In the genomic region with DNA sequence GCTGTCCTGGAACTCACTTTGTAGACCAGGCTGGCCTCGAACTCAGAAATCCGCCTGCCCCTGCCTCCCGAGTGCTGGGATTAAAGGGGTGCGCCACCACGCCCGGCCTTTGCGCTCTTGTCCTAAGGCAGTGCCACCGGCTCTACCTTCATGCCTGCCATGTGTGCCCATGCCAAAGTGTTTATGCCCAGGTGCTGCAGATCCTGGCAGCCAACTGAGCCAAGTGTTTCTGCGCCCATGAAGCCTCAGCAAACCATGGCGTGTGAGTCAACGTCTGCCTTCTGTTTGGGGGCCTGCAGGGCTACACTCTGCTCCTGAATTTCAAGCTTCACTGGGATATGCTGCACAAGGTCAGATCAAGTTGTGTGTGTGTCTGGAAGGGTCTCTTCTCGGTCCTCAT, we compare ENCODE assay signal across 25 mouse cellular contexts. TPM values are rescaled to one million over a fixed set of nuclear protein-coding genes. Genes with fewer than 3 reads are reported as not detected.
A peak's percentile ranks its signal among the peaks of the same experiment; 100 is the strongest.
DNase-seq lines count a peak whose midpoint lies in the region; ATAC-seq and TF ChIP-seq lines count a peak whose summit lies in the region.
"Had no signal": no experiment of that assay in that cellular context is flagged by ENCODE, and none has a peak within 500 bp of the region (broad histone marks: within the 10 kb centered on the region; RNA-seq: fewer than 3 reads in every experiment).

No protein-coding gene starts in this region.

- H3K4me3 ChIP-seq in heart, embryonic 10.5 days: no peak overlapping the region
- no peak overlapping the region for H3K4me3 ChIP-seq in heart, adult 2 months
- no peak overlapping the region for H3K4me3 ChIP-seq in liver, embryonic 15.5 days (replicated peaks)
- no peak overlapping the region for H3K4me3 ChIP-seq in limb, embryonic 10.5 days
- H3K4me3 ChIP-seq: forebrain, embryonic 12.5 days; heart, embryonic 15.5 days; hindbrain, embryonic 15.5 days; left cerebral cortex, adult 2 months had no signal

- H3K9me3 ChIP-seq in heart, embryonic 10.5 days: no peaks in the 10 kb centered on the region
- no peaks in the 10 kb centered on the region for H3K9me3 ChIP-seq in liver, embryonic 15.5 days (replicated peaks)
- no peaks in the 10 kb centered on the region for H3K9me3 ChIP-seq in limb, embryonic 10.5 days (replicated peaks)
- H3K9me3 ChIP-seq: forebrain, embryonic 12.5 days; heart, embryonic 15.5 days; hindbrain, embryonic 15.5 days had no signal

- H3K9ac ChIP-seq in heart, adult 2 months (ENCODE audit: low read depth, low read length): no peak overlapping the region
- no peak overlapping the region for H3K9ac ChIP-seq in liver, embryonic 15.5 days
- H3K9ac ChIP-seq: forebrain, embryonic 12.5 days; heart, embryonic 15.5 days; hindbrain, embryonic 15.5 days; liver, embryonic 14.5 days had no signal

- DNase-seq in heart, embryonic 10.5 days (ENCODE audit: low spot score): no peak
- DNase-seq in heart, adult 2 months: no peak
- peak; percentile 70 for DNase-seq in brain, adult 2 months (ENCODE audit: low read depth, low spot score)
- DNase-seq in cerebellum, postnatal 25 days: peak; percentile 56 to 70
- DNase-seq in limb, embryonic 10.5 days (ENCODE audit: low spot score): no peak
- no peak for DNase-seq in thymus, postnatal 4 days
- no peak for DNase-seq in yolk sac, embryonic 10.5 days (ENCODE audit: low spot score)
- DNase-seq: heart, postnatal 4 days; layer of hippocampus, adult 9-11 months; left cerebral cortex, postnatal 4 days; right cerebral cortex, postnatal 4 days; thymus, postnatal 36 days had no signal

- no peak overlapping the region for H3K4me2 ChIP-seq in liver, embryonic 15.5 days
- H3K4me2 ChIP-seq: forebrain, embryonic 12.5 days; heart, embryonic 15.5 days; hindbrain, embryonic 15.5 days; midbrain, embryonic 11.5 days had no signal

- peaks cover 37% of the 10 kb centered on the region for H3K4me1 ChIP-seq in heart, embryonic 10.5 days
- H3K4me1 ChIP-seq in heart, adult 2 months (ENCODE audit: control insufficient read depth, insufficient read depth, low read length): no peaks in the 10 kb centered on the region
- H3K4me1 ChIP-seq in liver, embryonic 15.5 days (replicated peaks): peaks cover 25% of the 10 kb centered on the region
- peaks cover 25% of the 10 kb centered on the region for H3K4me1 ChIP-seq in limb, embryonic 10.5 days
- H3K4me1 ChIP-seq: forebrain, embryonic 12.5 days; hindbrain, embryonic 15.5 days had no signal

- 92% methylated on average over 12 of the region's 12 CpGs for WGBS in heart, embryonic 10.5 days
- 89% methylated on average over 12 of the region's 12 CpGs for WGBS in heart, adult 2 months
- WGBS in liver, embryonic 15.5 days (ENCODE audit: insufficient replicate concordance): 75% methylated on average over 12 of the region's 12 CpGs
- 94% methylated on average over 12 of the region's 12 CpGs for WGBS in limb, embryonic 10.5 days

- H3K27ac ChIP-seq in heart, embryonic 10.5 days: peak overlapping the region; percentile 3; the same call in 1 of the 2 replicates
- H3K27ac ChIP-seq in heart, adult 2 months: no peak overlapping the region
- peak overlapping the region; percentile 54 for H3K27ac ChIP-seq in liver, embryonic 15.5 days (replicated peaks)
- H3K27ac ChIP-seq in limb, embryonic 10.5 days: no peak overlapping the region
- H3K27ac ChIP-seq: forebrain, embryonic 12.5 days; heart, embryonic 15.5 days; hindbrain, embryonic 15.5 days; left cerebral cortex, adult 2 months; liver, embryonic 14.5 days had no signal

- intact Hi-C loops in heart, adult 2 months (cut with DNase I): no loop called here

- no peak for TF ChIP-seq POLR2A in heart, adult 2 months (IDR thresholded peaks at IDR 0.05; ENCODE audit: insufficient read depth, low read depth, low read length)

- no peak for ATAC-seq in liver, embryonic 15.5 days (ENCODE audit: insufficient read depth)
- ATAC-seq: Patski had no signal

- no peak for TF ChIP-seq CTCF in heart, adult 2 months (IDR thresholded peaks at IDR 0.05)

- peaks cover 18% of the 10 kb centered on the region for H3K36me3 ChIP-seq in heart, embryonic 10.5 days
- no peaks in the 10 kb centered on the region for H3K36me3 ChIP-seq in heart, adult 2 months (ENCODE audit: control insufficient read depth, insufficient read depth, low read length)
- no peaks in the 10 kb centered on the region for H3K36me3 ChIP-seq in liver, embryonic 15.5 days (replicated peaks)
- peaks cover 18% of the 10 kb centered on the region for H3K36me3 ChIP-seq in limb, embryonic 10.5 days
- H3K36me3 ChIP-seq: hindbrain, embryonic 15.5 days had no signal

- no peaks in the 10 kb centered on the region for H3K79me2 ChIP-seq in heart, adult 2 months (replicated peaks; ENCODE audit: control insufficient read depth, insufficient read depth, low read length)

- TF ChIP-seq EP300 in heart, adult 2 months (IDR thresholded peaks at IDR 0.05; ENCODE audit: insufficient read depth, low read depth, low read length): no peak

- H3K27me3 ChIP-seq in heart, embryonic 10.5 days (ENCODE audit: insufficient read depth, poor library complexity, severe bottlenecking): no peaks in the 10 kb centered on the region
- H3K27me3 ChIP-seq in heart, adult 2 months (ENCODE audit: control insufficient read depth, insufficient read depth, low read length): no peaks in the 10 kb centered on the region
- H3K27me3 ChIP-seq in liver, embryonic 15.5 days: no peaks in the 10 kb centered on the region; the same call in 1 of the 2 replicates
- H3K27me3 ChIP-seq in limb, embryonic 10.5 days (ENCODE audit: low read depth, poor library complexity, severe bottlenecking): no peaks in the 10 kb centered on the region
- H3K27me3 ChIP-seq: forebrain, embryonic 12.5 days; heart, embryonic 15.5 days; hindbrain, embryonic 15.5 days; Patski had no signal

RNA-seq across cellular contexts. Expression of gene Ctrb1, which starts 13.8 kb away (rescaled TPM):
- not detected in 2 replicates for polyA plus RNA-seq in heart, embryonic 10.5 days (2016; fragmentation: Nextera tagmentation; extraction: Ambion mirVana)
- not detected for total RNA-seq in heart, adult 2 months (2021)
- polyA plus RNA-seq in heart, adult 2 months (2012; rRNA removed): 0.68 and 0.82 TPM in 2 replicates
- polyA plus RNA-seq in liver, embryonic 15.5 days (2015; fragmentation: Nextera tagmentation; extraction: Ambion mirVana): 3.0 and 32.8 TPM in 2 replicates
- polyA plus RNA-seq in limb, embryonic 10.5 days (2016; fragmentation: Nextera tagmentation; extraction: Ambion mirVana): not detected in 2 replicates
- total RNA-seq: common myeloid progenitor, adult 5-6 weeks; heart, postnatal 4 days; left cerebral cortex, adult 2 months; left cerebral cortex, postnatal 4 days; monocyte, adult 5-6 weeks had no signal
- polyA plus RNA-seq: embryonic facial prominence, embryonic 11.5 days; forebrain, embryonic 12.5 days; lung, postnatal 0 days; midbrain, embryonic 11.5 days; neural tube, embryonic 11.5 days; Patski had no signal

RNA-seq across cellular contexts. Expression of gene Bcar1, which starts 39.0 kb away (rescaled TPM):
- 53.2 and 54.4 TPM in 2 replicates for polyA plus RNA-seq in heart, embryonic 10.5 days (2016; fragmentation: Nextera tagmentation; extraction: Ambion mirVana)
- 10 to 100 TPM; 19.1 to 21.1 TPM for total RNA-seq in heart, adult 2 months (2021)
- polyA plus RNA-seq in heart, adult 2 months (2012; rRNA removed): 31.3 TPM in 2 replicates
- 7.8 and 10.2 TPM in 2 replicates for polyA plus RNA-seq in liver, embryonic 15.5 days (2015; fragmentation: Nextera tagmentation; extraction: Ambion mirVana)
- polyA plus RNA-seq in limb, embryonic 10.5 days (2016; fragmentation: Nextera tagmentation; extraction: Ambion mirVana): 50.2 and 50.4 TPM in 2 replicates
- total RNA-seq: common myeloid progenitor, adult 5-6 weeks; monocyte, adult 5-6 weeks had no signal

Comparison
In these comparisons a context has a peak if more than half of its experiments do, and no peak if none do; other contexts are left out.
1. H3K27ac ChIP-seq: peak in heart, embryonic 10.5 days (single experiment) and liver, embryonic 15.5 days (single experiment); none in heart, adult 2 months (single experiment) and limb, embryonic 10.5 days (single experiment).
2. DNase-seq: peak in brain, adult 2 months (single experiment) and cerebellum, postnatal 25 days (2 of 2); none in heart, embryonic 10.5 days (single experiment), heart, adult 2 months (0 of 2), limb, embryonic 10.5 days (single experiment), thymus, postnatal 4 days (single experiment) and yolk sac, embryonic 10.5 days (single experiment).